Mouse (Mus musculus) spleen, adult 12 weeks (tissue): ENCODE data around the gene Git1.

ENCODE experiments used
- DNase-seq: peaks from one replicate; pipeline ENCODE4 v3.0.0; 2022; ENCODE audit warnings: low spot score

Git1 gene

DNA sequence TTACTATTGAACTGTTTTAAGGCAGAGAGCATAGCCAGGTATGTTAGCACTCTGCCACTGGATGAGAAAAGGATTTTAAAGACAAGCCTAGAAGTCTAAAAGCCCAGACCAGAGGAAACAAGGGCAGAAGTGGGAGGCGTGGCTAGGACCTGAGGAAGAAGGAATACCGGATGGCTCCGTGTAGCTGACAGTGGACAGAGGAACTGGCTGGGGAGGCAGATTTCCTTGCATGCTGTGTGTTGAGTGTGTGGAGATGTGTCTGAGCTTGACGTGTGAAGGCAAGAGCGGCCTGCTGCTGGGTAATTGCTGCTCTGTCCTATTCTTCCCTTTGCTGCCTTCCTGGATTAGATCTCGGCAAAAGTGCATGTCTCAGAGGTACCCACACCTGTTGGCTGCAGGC lies 9.1 kb downstream of the Git1 start:
- no peak for DNase-seq

DNA sequence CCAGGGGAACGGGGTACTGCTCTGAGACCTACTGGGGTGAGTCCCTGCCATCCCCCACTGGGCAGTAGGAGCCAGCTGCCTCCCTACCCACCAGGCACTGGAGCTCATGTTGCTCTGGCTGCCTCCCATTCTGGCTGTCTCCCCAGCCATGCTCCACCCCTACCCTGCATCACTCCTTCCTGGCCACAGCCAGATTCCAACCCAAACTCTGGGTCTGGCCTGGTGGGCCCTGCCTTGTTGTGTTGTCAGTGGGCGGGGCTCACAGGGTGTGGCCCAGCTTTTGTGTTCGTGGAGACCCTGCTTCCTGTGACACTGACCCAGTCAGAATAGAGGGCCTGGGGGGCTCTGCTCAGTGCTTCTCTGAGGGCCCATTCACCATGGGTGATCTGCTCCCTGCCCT lies 10.1 kb downstream of the Git1 start:
- DNase-seq = no peak

DNA sequence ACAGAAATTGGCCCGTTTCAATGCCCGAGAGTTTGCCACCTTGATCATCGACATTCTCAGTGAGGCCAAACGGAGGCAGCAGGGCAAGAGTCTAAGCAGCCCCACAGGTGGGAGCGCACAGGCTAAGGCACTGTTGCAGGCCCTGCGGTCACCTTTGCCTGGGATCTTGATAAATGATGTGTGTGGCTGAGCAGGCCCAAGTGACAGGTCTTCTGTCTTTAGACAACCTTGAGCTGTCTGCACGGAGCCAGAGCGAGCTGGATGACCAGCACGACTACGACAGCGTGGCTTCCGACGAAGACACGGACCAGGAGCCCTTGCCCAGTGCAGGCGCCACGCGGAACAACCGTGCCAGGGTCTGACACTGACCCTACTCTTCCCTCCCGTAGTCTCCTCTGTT lies 11.0 kb downstream of the Git1 start:
- no peak for DNase-seq

DNA sequence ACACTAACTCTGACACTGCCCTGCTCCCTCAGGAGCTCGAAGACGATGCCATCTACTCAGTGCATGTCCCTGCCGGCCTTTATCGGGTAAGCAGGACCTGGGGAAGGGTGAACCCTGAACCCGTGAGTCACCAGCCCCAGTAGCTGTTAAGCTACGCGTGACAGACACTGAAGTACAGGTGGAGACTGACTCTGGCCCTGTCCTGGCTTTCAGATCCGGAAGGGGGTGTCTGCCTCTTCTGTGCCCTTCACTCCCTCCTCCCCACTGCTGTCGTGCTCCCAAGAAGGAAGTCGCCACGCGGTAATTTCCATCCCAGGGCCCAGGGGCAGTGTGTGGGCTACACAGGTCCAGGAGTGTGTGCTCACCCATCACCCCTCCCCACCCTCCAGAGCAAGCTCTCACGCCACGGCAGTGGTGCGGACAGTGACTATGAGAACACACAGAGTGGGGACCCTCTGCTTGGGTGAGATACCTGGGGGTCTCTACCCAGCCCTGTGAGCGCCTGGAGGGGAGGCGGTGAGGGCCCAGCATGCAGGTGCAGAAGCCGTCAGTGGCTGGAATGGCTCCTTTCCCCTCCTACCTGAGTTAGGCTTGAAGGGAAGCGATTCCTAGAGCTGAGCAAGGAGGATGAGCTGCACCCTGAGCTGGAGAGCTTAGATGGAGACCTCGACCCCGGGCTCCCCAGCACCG lies 12.1 kb downstream of the Git1 start:
- no peak for DNase-seq

DNA sequence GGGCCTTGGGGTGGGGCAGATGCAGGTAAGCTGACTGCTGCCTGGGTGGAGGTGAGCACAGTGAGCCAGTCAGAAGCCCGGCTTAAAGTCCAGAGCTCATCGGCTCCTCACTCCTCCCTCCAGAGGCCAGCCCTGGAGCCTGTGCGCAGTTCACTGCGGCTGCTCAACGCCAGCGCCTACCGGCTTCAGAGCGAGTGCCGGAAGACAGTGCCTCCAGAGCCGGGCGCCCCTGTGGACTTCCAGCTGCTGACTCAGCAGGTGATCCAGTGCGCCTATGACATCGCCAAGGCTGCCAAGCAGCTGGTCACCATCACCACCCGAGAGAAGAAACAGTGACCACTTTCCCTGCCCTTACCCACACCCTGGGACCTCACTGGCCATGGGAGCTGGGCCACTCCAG lies 12.9 kb downstream of the Git1 start:
- DNase-seq = no peak

DNA sequence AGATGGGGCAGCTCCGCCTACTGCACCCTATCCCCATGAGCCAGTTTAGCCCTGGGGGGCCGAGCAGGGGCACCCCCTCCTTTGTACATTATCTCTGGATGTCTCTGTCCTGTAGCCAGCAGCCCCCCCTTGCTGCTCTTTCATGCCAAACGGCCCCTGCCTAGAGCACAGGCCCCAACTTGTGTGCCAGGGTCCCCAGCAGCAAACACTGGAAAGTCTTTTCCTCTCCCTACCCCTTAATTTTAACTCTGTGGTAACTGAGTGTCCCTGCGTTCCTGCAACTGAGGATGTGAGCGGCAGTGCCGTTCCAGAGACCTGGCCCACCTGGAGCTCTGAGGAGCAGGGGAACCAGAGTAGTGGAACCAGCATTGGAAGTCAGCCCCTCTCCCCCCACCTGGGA lies 13.6 kb downstream of the Git1 start:
- no peak for DNase-seq

DNA sequence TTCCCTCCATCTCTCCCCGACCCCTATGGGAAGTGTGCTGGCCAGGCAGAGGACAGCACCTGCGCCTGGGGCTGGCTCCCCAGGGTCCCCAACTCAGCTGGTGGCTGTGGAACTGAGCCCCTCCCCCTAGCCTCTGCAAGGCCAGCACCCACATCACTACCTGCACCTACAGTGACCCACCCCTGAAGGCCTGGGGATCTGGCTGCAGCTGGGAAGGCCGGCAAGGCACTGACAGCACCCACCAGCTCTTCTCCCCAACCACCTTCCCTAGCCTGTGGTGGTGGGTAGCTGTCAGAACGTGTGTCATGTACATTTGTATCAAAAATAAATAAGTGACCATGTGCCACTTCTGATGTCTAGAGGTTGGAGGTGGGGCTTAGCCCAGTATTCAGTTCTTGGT lies 14.1 kb downstream of the Git1 start:
- no peak for DNase-seq

DNA sequence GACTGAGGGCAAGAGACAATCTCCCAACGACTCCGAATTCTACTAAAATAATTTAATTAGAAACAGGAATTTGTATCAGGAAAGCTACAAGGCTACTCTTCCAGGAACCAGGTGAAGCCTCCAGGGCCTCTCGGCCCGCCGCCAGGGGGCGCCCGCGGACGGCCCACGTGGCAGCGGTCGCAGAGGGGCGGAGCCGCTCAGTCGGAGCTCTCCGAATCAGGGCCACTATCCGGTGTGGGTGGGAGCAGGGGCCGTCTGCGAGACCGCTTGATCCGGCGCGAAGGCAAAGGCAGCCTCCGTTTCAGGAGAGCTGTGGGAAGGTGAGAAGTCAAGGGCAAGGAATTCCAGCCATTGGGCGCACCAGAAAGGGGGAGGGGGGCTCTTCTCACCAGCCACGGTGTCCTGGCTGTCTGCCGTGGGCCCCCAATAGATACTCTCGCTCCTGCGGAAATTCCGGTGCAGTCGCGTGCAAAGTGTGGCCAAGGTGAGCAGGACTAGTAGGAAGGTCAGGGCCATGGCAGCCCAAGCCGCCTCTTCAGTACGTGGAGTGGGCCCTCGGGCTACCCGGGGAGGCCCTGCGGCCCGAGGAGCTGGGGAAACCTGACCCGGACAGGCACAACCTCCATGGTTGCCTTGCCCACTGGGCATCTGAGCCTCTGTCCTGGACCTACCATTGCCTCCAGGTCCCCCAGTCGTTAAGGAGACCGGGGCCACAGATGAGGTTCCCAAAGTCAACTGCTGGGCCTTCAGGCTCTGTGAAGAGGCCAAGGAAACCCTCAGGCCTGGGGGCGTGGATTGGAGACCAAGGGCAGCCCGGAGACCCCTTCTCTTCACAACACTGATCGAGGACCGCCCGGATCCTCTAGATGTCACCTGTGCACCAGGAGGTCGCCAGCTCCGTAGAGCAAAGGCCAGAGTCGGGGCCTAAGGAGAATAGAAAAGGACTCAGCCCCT lies 15.0 kb downstream of the Git1 start:
- peak; percentile 76 for DNase-seq

DNA sequence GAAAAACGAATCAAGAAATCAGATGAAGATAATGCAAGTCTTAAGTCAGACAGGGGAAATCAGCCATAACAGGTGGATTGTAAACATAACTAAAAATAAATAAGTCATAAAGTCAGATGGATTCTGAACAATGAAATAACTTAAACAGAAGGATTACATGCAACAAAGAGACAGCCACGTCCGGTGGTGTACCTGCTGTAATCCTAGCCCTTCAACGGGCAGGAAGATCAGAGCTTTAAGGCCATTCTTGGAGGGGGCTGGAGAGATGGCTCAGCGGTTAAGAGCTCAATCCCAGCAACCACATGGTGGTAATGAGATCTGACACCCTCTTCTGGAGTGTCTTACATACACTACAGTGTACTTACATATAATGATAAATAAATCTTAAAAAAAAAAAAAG lies 18.0 kb downstream of the Git1 start:
- no peak for DNase-seq

DNA sequence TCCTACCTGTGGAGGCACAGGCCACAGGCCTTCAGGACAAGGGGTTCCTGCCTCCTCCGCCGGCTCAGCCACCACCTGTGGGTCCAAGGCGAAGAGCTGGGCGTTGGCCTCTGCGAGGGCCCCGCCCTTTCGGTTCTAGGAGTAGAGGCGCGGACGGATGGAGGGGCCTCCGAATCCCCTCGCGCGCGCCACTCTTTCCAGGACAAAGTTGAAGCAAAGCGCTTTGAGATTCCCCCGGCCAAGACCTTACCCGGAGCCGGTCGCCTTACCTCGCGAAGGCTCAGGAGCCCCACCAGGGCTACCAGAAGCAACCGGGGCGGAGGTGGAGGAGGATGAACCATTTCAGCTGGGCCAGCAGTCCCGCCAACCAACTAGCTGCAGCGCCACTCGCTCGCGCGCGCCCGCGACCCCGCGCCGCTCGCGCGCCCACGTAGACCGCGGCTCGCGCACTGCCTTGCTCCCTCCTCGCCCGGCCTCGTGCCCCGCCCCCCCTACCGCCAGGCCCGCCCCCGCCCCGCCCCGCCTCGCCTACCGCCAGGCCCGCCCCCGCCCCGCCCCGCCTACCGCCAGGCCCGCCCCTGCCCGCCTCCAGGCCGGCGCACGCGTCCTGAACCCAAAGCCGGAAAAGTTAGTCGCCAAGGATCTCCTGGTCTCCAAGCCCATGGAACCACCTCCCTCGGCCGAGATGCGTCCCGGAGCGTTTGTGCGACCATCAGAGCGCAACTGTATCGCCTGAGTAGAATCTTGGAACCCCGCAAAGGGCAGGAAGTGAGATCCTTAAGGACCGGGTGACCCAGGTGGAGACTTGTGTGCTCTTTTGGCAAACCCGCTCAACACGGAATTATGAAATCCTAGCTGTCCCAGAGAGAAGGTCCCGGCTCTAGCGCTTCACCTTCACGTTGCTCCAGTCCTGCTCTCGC lies 19.8 kb downstream of the Git1 start:
- peak; percentile 76 for DNase-seq

DNA sequence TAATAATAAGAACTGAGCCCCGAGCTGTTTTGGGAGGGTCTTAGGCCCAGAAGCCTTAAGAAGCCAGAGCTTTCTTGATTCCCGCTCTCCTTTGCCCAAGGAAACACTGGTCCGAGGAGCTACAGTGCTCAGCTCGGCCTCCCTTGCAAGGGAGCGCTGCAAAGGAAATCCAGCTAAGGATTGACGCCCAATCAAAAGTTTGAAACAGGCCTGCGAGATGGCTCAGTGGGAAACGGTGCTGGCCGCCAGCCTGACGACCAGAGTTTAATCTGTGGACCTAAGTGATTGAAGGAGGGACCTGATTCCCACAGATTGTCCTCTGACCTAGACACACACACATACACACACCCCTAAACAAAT lies 20.4 kb downstream of the Git1 start:
- DNase-seq = no peak

DNA sequence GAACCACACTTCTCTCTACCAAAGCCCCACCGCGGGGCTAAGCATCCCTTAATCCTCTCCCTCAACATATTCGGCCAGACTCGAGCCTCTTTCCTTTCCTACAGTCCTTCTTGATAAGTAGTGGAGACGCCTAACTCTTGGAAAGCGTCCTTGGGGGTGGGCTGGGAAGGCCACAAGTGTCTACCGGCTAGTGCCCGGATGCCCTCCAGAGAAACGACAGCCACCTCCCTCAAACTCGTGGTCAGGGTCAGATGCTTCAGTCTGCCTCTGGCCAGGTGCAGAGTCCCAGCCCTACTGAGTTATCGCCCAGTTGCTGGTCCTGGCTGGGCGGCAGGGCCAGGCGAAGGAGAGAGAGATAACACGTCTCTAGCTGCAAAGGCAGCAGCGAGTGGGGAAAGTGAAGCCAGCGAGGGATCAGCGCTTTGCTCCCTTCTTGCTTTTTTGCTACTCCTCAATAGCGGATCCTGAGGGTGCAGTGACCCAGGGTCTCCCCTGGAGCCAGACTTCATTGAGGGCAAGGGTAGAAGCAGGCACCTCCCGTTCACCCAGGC lies 21.0 kb downstream of the Git1 start:
- no peak for DNase-seq

DNA sequence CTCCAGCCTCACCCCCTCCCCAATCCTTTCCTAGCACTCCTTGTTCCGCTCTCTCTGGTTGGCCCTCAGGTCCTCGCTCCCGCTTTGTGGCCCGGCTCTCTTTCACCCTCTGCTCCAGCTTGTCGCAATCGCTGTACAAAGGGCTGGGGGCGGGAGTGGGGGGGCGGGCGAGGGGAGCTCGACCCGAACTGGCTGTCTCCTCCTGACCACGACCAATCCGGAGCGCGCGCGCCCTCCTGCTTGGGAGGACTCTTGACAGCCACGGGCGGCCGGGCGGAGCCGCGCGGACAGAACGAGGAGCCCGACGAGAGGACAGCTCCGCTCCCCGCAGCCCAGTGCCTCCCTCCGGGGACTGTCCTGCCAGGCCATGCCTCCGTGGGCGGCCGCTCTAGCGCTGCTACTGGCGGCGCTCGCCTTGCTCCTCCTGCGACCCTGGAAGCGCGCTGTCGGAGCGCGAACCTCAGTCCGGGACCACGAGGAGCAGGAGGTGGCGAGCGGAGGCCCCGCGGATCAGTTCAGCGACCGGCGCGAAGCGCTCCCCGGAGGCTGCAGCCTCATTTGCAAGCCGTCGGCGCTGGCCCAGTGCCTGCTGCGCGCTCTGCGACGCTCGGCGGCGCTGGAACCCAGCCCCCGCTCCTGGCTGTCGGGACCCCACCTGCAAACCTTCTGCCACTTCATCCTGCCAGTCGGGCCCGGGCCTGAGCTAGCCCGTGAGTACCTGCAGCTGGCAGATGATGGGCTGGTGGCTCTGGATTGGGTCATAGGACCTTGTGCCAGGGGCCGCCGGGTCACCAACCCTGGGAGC lies 21.7 kb downstream of the Git1 start, which contains the start of gene Abhd15:
Gene Abhd15, plus strand, starts transcription at position 290 of the 805 bp plus-strand sequence.
- DNase-seq = peak; percentile 51

DNA sequence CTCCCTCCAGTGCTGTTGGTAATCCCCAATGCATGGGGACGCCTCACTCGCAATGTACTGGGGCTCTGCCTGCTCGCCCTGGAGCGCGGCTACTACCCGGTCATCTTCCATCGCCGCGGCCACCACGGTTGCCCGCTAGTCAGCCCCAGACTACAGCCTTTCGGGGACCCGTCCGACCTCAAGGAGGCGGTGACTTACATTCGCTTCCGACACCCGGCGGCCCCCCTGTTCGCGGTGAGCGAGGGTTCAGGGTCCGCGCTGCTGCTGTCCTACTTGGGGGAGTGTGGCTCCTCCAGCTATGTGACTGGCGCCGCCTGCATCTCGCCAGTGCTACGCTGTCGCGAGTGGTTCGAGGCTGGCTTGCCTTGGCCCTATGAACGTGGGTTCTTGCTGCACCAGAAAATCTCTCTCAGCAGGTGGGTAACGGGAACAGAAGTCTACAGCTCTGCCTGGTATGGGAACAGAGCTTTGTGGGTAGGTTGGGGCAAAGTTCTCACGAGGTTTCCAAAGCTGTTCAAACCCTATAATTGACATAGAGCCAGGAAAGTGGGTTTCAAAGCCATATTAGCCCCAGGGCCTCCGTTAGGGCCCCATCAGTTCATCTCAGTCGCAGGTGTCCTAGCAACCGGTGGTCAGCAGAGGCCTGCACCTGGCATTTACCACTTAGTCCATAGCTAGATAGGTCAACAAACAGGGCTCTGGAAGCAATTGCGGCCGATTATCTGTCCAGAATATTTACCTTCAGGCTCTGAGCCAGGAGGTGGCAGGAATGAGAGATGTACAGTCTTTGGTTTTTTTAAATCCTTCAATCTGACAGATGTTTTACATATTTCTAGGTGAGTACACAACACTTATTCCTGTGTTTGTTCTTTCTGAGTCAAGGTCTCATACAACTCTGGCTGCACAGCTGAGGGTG lies 22.5 kb downstream of the Git1 start, which contains the start of gene Trp53i13:
Gene Trp53i13, minus strand, starts transcription at position 344 of the 916 bp plus-strand sequence.
- DNase-seq = no peak

DNA sequence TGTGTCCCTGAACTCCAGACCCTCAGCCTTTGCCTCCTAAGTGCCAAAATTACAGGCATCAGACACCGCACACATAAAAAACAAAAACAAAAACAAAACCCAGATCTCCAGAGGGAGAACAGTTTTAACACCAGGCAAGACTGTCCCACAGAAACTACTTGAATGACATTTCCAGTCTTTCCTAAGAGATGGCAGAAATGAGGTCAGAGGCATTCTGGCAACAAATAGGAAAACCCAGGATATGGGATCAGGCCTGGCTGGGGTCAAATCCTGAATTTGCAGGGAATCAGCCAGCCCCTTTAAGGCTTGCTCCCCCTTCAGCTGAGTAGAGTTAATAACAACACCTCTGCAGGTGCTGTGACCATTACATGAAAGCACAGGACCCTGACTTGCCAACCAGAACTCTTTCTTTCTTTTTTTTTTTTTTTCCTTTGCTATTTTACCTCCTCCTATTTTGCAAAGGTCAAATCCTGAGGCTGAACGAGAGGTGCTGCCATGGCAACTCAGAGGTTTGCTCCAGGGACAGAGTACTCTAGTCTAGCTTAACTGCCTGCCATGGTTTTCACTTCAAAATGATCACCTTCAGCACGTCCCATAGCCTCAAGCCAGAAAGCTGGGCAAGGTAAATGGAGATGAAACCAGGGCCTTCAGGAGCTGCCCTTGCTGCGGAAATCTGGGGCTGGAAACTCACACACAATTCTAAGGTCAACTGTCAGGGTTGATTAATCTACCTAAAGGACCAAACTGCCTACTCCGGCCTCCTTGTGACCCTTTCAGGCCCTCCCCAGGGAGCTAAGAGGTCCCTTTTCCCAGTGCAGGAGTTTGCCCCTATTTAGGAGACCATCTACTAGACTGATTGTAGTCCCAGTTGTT lies 23.4 kb downstream of the Git1 start:
- DNase-seq = no peak

DNA sequence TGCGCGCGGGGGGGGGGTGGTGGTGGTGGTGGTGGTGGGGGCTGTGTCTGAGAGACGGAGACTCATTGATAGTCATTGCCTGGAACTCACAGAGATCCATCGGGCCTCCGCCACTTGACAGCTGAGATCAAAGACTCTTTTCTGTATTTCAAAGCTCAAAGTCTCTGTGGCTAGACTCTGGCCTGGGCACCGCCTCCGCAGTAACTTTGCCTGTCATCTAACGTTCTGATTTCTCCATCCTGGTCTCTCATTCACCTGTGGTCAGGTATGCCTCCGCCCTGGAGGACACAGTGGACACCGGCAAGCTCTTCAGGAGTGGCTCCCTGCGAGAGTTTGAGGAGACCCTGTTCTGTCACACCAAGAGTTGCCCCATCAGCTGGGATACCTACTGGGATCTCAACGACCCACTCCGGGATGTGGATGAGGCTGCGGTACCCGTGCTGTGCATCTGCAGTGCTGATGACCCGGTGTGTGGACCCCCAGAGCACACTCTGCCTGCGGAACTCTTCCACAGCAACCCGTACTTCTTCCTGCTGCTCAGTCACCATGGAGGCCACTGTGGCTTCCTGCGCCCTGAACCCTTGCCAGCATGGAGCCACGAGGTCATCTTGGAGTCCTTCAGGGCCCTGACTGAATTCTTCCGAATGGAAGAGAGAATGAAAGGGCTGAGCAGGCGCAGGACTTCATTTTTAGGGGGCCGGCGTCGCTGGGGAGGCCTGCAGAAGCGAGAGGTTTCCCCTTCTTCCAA lies 24.9 kb downstream of the Git1 start:
- DNase-seq = no peak

DNA sequence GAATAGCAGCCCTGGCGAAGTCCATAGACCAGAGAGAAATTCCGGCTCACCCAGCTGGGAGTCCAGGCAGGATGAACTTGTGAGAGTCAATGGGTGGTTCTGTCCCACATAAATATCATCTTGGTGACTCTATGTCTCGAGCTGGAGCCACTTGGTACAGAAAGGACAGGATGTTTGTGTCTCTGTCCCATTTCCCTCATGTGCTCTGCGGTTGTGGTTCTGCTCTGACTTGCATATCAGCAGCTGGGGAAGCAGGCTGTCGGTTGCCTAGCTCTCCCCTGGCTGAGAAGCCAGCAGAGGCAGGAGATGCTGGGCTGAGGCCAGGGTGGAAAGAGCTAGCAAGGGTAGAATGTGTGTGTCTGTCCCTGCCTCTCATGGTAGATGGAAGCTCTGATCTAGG lies 25.7 kb downstream of the Git1 start, which contains the start of gene Gm10392:
Gene Gm10392, minus strand, starts transcription at position 156 of the 400 bp plus-strand sequence.
- no peak for DNase-seq
